Mouse (Mus musculus): Measurements from ENCODE around the gene Dact3.

DNA sequence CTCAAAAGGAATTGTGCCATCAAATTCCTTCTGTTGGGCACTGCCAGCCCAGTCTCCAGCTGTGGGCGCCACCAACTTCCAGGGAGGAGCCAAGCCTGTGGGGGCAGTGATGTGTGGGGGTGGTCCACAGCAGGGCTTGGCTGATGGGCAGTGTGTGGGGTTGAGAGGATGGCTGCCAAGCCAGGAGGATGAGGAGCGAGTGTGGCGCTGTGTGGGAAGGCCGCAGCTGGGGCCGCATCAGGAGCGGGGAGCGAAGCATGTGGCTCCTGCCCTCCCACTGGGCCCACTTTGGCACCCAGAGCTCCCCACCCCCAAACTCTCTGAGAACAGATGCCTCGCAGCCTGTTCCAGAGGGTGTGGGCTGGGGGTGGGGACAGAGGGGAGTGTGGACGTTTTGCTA lies 42.9 kb downstream of the Dact3 start:
- TF ChIP-seq CTCF (IDR thresholded peaks at IDR 0.05; ENCODE audit: low read depth, low read length) (no peak), POLR2A (IDR thresholded peaks at IDR 0.05; ENCODE audit: insufficient read depth, low read length) (no peak), EP300 (IDR thresholded peaks at IDR 0.05; ENCODE audit: insufficient read depth, low read depth, low read length) (no peak)
